Mouse (Mus musculus) activated CD4-positive, CD25-positive, alpha-beta regulatory T cell, adult 4 months (primary cell): ENCODE results near the gene Mecom. TPM values are rescaled to one million over a fixed set of nuclear protein-coding genes. Genes with fewer than 3 reads are reported as not detected.

Source experiments
- ATAC-seq: one replicate; pipeline ENCODE4 v1.8.0; 2017
- polyA plus RNA-seq, 2 experiments: library from polyadenylated mRNA; unstranded; fragments of 100-300 nt; shearing (Covaris generic); gene quantifications; one replicate each; pipeline ENCODE4 v1.2.1; 2017

The Mecom gene
- polyA plus RNA-seq, 2 experiments from 2014 or later, result not detected

- ATAC-seq, result no peak
These were observed 355.4 kb downstream of the Mecom start for GRCm38 (mm10) chr3:30192294-30193007.

GRCm38 (mm10) chr3:30189325-30189724, 358.5 kb downstream of the Mecom start:
- ATAC-seq, result no peak

GRCm38 (mm10) chr3:30187812-30188469, 359.9 kb downstream of the Mecom start:
- ATAC-seq, result no peak

- no peak for ATAC-seq
These were observed 365.9 kb downstream of the Mecom start for GRCm38 (mm10) chr3:30181807-30182481.

GRCm38 (mm10) chr3:30176615-30177014, 371.2 kb downstream of the Mecom start:
- no peak for ATAC-seq

GRCm38 (mm10) chr3:30173812-30174211, 374.0 kb downstream of the Mecom start:
- ATAC-seq, result no peak

GRCm38 (mm10) chr3:30168396-30169186, 379.2 kb downstream of the Mecom start:
- ATAC-seq, result no peak

GRCm38 (mm10) chr3:30167027-30167426, 380.8 kb downstream of the Mecom start:
- no peak for ATAC-seq

- ATAC-seq, result no peak
These were observed 383.0 kb downstream of the Mecom start for GRCm38 (mm10) chr3:30164834-30165233.

- ATAC-seq, result no peak
These were observed 384.4 kb downstream of the Mecom start for GRCm38 (mm10) chr3:30163390-30163789.

GRCm38 (mm10) chr3:30160961-30161670, 386.7 kb downstream of the Mecom start:
- no peak for ATAC-seq

- no peak for ATAC-seq
These were observed 387.5 kb downstream of the Mecom start for GRCm38 (mm10) chr3:30160346-30160745.

GRCm38 (mm10) chr3:30157128-30157670, 390.6 kb downstream of the Mecom start:
- ATAC-seq, result no peak

GRCm38 (mm10) chr3:30154390-30154789, 393.4 kb downstream of the Mecom start:
- no peak for ATAC-seq

GRCm38 (mm10) chr3:30153923-30154331, 393.9 kb downstream of the Mecom start:
- no peak for ATAC-seq

GRCm38 (mm10) chr3:30150071-30150470, 397.7 kb downstream of the Mecom start:
- no peak for ATAC-seq

GRCm38 (mm10) chr3:30148378-30149079, 399.3 kb downstream of the Mecom start:
- no peak for ATAC-seq

GRCm38 (mm10) chr3:30145051-30145450, 402.8 kb downstream of the Mecom start:
- no peak for ATAC-seq

- ATAC-seq, result no peak
These were observed 403.8 kb downstream of the Mecom start for GRCm38 (mm10) chr3:30143961-30144411.

GRCm38 (mm10) chr3:30143440-30143839, 404.4 kb downstream of the Mecom start:
- ATAC-seq, result no peak

GRCm38 (mm10) chr3:30140349-30140748, 407.5 kb downstream of the Mecom start:
- ATAC-seq, result no peak
